Mouse (Mus musculus): ENCODE results near the gene Xrcc1. TPM values are rescaled to one million over a fixed set of nuclear protein-coding genes. Genes with fewer than 3 reads are reported as not detected.

The Xrcc1 gene
- total and polyA plus RNA-seq, 3 experiments, result 52.7 to 211 (median 85.9) TPM

DNA sequence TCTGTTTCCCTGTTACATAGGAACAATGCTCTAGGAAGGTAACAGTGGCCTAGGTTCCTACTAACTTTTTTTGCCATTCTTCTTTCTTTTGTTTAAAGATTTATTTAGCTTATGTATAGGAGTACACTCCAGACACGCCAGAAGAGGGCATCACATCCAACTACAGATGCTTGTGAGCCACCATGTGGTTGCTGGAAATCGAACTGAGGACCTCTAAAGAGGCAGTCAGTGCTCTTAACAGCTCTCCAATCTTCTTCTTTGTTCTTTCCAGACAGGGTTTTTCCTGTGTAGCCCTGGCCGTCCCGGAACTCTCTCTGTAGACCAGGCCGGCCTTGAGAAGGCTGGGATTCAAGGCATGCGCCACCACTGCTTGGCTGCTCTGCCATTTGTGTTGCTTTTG lies 21.1 kb upstream of the Xrcc1 start:
- no peak for DNase-seq (ENCODE audit: low spot score)
- peaks cover 17% of the 10 kb centered on the region for H3K4me1 ChIP-seq (ENCODE audit: insufficient read depth, low read depth, low read length)
- H3K9me3 ChIP-seq (replicated peaks), result no peaks in the 10 kb centered on the region
- H3K27me3 ChIP-seq (ENCODE audit: insufficient read depth, low read length), result peaks cover 25% of the 10 kb centered on the region
- peaks cover 3% of the 10 kb centered on the region for H3K36me3 ChIP-seq (replicated peaks)
- no peak for TF ChIP-seq POLR2AphosphoS5 (IDR thresholded peaks at IDR 0.05; ENCODE audit: insufficient replicate concordance, low read depth, low read length)
- ATAC-seq (ENCODE audit: extremely low read depth, insufficient number of reproducible peaks, low FRiP score, poor library complexity, severe bottlenecking), result no peak
- H3K4me3 ChIP-seq (ENCODE audit: low read depth, low read length), result no peak overlapping the region

DNA sequence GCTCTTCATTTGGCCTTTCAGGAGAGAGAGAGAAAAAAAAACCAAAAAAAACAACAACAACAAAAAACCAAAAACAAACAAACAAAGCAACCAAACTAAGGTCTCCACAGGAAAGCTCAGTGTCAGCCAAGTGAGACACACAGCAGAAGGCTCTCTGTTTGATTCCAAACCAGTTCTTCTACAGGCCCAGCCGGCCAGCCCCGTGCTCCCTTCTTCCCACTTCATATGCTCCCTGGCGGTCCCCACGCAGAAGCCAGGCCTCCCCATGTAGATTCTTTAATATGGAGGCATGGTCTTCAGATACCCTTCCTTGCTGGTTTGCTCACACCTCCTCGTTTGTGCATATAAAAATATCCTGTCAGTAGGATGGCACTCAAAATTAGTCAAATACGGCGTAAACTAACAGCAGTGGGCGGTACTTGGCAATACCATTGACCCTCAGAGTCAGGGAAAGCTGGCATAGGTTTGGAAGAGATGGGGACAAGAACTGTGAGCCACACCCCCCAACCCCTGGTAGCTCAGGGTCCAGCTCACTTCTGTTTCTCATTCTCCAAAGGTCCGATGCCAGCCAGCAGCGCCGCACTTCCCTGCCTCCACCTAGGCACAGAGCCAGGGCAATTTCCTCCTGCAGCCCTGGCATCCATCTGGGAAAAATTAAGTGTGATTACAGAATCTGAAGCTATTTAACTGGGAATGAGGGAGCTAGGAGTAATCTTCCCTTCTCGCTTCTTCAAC lies 20.2 kb upstream of the Xrcc1 start:
- DNase-seq (ENCODE audit: low spot score) (no peak), ATAC-seq (ENCODE audit: extremely low read depth, insufficient number of reproducible peaks, low FRiP score, poor library complexity, severe bottlenecking) (no peak)
- Histone ChIP-seq H3K36me3 (replicated peaks) (peaks cover 3% of the 10 kb centered on the region), H3K4me3 (ENCODE audit: low read depth, low read length) (no peak overlapping the region), H3K4me1 (ENCODE audit: insufficient read depth, low read depth, low read length) (peaks cover 17% of the 10 kb centered on the region), H3K9me3 (replicated peaks) (no peaks in the 10 kb centered on the region), H3K27me3 (ENCODE audit: insufficient read depth, low read length) (peaks cover 22% of the 10 kb centered on the region)
- no peak for TF ChIP-seq POLR2AphosphoS5 (IDR thresholded peaks at IDR 0.05; ENCODE audit: insufficient replicate concordance, low read depth, low read length)
- TF ChIP-seq CTCF (IDR thresholded peaks at IDR 0.05; ENCODE audit: low read depth, low read length), result no peak
- TF ChIP-seq GATA1 (IDR thresholded peaks at IDR 0.05; ENCODE audit: borderline replicate concordance, low read length), result no peak
- no peak for TF ChIP-seq GATA2 (IDR thresholded peaks at IDR 0.05; ENCODE audit: borderline replicate concordance, low read depth, low read length)
- TF ChIP-seq TAL1 (conservative IDR thresholded peaks at IDR 0.05; ENCODE audit: low read depth, low read length), result no peak

DNA sequence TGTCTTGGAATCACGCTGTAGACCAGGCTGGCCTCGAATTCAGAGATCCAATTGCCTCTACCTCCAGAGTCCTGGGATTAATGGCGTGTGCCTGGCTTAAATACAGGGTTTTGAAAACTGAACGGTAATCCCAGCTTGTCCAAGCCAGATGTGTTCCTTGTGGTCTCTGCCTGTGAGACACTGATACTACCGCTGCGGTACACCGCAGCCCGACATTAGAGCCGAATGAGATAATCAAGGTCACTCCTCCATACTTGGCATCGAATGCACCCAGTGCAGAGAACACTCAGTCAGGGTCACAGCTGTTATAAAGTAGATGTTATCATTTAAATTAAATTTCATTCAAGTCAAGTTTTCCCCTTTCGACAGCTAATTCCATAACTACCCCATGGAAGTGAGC lies 17.2 kb upstream of the Xrcc1 start:
- Histone ChIP-seq H3K4me1 (ENCODE audit: insufficient read depth, low read depth, low read length) (peaks cover 32% of the 10 kb centered on the region), H3K36me3 (replicated peaks) (peaks cover 28% of the 10 kb centered on the region), H3K9me3 (replicated peaks) (no peaks in the 10 kb centered on the region), H3K4me3 (ENCODE audit: low read depth, low read length) (no peak overlapping the region), H3K27me3 (ENCODE audit: insufficient read depth, low read length) (peaks cover 3% of the 10 kb centered on the region; the same call in 1 of the 2 replicates)
- ATAC-seq (ENCODE audit: extremely low read depth, insufficient number of reproducible peaks, low FRiP score, poor library complexity, severe bottlenecking) (no peak), DNase-seq (ENCODE audit: low spot score) (no peak)
- no peak for TF ChIP-seq TAL1 (conservative IDR thresholded peaks at IDR 0.05; ENCODE audit: low read depth, low read length)
- no peak for TF ChIP-seq POLR2AphosphoS5 (IDR thresholded peaks at IDR 0.05; ENCODE audit: insufficient replicate concordance, low read depth, low read length)
- TF ChIP-seq GATA1 (IDR thresholded peaks at IDR 0.05; ENCODE audit: borderline replicate concordance, low read length), result no peak
- no peak for TF ChIP-seq CTCF (IDR thresholded peaks at IDR 0.05; ENCODE audit: low read depth, low read length)
- no peak for TF ChIP-seq GATA2 (IDR thresholded peaks at IDR 0.05; ENCODE audit: borderline replicate concordance, low read depth, low read length)

DNA sequence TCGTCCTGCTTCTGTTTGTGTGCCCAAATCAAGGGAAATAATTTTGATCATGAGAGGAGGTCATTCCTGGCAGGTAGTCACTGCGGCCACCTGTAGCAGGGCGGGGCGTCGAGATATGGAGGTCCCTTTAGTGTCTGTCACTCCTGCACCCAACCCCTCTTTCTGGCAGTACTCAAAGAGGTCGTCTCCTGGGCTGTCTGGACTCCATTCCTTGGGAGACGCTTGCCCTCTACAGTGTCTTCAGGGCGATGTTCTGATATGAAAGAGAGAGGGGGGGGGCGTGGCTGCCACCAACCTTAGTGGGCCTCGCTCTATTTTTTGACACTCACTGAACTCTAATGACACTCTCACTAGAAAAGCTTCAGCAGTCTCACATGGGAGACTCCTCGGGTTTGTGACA lies 16.5 kb upstream of the Xrcc1 start:
- no peaks in the 10 kb centered on the region for H3K9me3 ChIP-seq (replicated peaks)
- H3K4me3 ChIP-seq (ENCODE audit: low read depth, low read length), result peak overlapping the region; percentile 74
- H3K36me3 ChIP-seq (replicated peaks), result peaks cover 35% of the 10 kb centered on the region
- TF ChIP-seq GATA1 (IDR thresholded peaks at IDR 0.05; ENCODE audit: borderline replicate concordance, low read length) (no peak), TAL1 (conservative IDR thresholded peaks at IDR 0.05; ENCODE audit: low read depth, low read length) (no peak), POLR2AphosphoS5 (IDR thresholded peaks at IDR 0.05; ENCODE audit: insufficient replicate concordance, low read depth, low read length) (no peak), CTCF (IDR thresholded peaks at IDR 0.05; ENCODE audit: low read depth, low read length) (no peak), GATA2 (IDR thresholded peaks at IDR 0.05; ENCODE audit: borderline replicate concordance, low read depth, low read length) (no peak)
- peaks cover 3% of the 10 kb centered on the region; the same call in 1 of the 2 replicates for H3K27me3 ChIP-seq (ENCODE audit: insufficient read depth, low read length)
- no peak for ATAC-seq (ENCODE audit: extremely low read depth, insufficient number of reproducible peaks, low FRiP score, poor library complexity, severe bottlenecking)
- H3K4me1 ChIP-seq (ENCODE audit: insufficient read depth, low read depth, low read length), result peaks cover 32% of the 10 kb centered on the region
- no peak for DNase-seq (ENCODE audit: low spot score)

DNA sequence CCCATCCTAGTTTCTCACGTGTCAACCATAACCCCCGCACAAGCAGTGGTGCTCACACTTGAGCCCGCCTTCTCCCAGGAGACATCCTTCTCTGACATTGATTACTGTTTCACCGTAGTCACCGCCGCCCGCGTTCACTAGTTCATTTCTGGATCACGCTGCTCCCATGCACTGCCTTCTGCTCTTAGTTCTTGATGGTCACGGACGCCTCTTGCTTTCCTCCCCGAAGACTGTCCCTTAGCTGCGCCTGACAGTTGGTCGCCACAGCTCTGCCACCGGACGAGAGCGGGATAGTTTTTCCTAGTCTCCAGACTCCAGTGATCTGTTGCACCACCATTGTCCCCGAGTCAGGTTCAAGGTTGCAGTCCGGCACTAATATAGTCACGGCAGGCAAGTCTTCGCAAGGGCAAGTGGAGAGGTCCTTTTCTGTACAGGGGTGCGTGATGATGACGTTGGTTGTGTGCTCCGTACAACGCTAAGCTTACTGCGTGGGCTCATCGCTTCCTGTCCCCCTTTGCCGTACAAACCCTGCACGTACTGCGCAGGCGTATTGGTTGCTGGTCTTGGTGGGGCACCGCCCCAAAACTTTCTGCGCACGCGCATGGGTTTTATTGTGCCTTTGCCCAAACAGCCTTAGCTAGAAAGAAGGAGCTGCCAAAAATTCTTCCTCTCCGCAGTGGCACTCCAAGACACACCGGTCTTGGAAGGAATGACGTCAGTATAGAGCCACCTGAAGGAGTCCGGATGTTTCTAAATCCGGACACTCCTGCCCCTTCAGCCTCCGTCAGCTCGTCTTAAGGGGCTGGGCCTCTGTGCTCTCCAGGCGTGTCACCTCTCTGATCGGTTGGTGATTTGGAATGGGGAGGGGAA lies 15.8 kb upstream of the Xrcc1 start, which contains the start of gene Irgq:
Gene Irgq (plus strand): TSS at position 628 of the 870 bp plus-strand sequence.
- H3K9me3 ChIP-seq (replicated peaks), result no peaks in the 10 kb centered on the region
- ATAC-seq (ENCODE audit: extremely low read depth, insufficient number of reproducible peaks, low FRiP score, poor library complexity, severe bottlenecking), result peak; percentile 98
- peak; percentile 90 for DNase-seq (ENCODE audit: low spot score)
- 0 out of 2 replicates have a peak, but pooled peaks have one; percentile 56 for TF ChIP-seq POLR2AphosphoS5 (IDR thresholded peaks at IDR 0.05; ENCODE audit: insufficient replicate concordance, low read depth, low read length)
- TF ChIP-seq GATA1 (IDR thresholded peaks at IDR 0.05; ENCODE audit: borderline replicate concordance, low read length), result no peak
- peaks cover 3% of the 10 kb centered on the region; the same call in 1 of the 2 replicates for H3K27me3 ChIP-seq (ENCODE audit: insufficient read depth, low read length)
- H3K36me3 ChIP-seq (replicated peaks), result peaks cover 43% of the 10 kb centered on the region
- peak within 1 kb of the TSS; percentile 74 for H3K4me3 ChIP-seq (ENCODE audit: low read depth, low read length)
- peaks cover 32% of the 10 kb centered on the region for H3K4me1 ChIP-seq (ENCODE audit: insufficient read depth, low read depth, low read length)

DNA sequence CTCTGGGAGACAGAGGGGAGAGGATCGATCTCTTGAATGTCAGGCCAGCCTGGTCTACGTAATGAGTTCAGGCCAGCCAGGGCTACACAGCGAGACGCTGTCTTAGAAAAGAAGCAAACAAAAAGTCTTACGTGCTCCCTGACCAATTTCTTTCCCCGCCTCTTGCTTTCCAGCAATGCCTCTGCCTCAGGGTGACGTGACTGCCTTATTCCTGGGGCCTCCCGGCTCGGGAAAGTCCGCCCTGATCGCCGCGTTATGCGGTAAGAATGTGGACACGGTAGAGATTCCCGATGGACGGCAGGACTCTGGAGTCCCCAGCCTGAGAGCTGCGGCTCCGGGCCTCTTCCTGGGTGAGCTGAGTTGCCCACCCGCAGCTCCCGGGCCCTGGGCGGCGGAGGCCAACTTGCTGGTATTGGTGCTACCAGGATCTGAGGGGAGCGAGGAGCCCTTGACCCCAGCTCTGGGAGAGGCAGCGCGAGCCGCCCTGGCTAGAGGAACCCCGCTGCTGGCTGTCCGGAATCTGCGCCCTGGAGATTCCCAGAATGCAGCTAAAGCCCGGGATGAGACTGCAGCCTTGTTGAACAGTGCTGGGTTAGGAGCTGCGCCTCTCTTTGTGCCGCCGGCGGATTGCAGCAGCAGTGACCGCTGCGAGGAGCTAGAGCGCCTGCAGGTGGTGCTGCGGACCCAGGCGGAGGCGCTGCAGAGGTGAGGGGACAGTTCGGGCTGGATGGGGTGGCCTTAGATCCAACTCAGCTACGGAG lies 14.7 kb upstream of the Xrcc1 start:
- peak overlapping the region; percentile 74 for H3K4me3 ChIP-seq (ENCODE audit: low read depth, low read length)
- no peaks in the 10 kb centered on the region for H3K9me3 ChIP-seq (replicated peaks)
- H3K4me1 ChIP-seq (ENCODE audit: insufficient read depth, low read depth, low read length), result peaks cover 32% of the 10 kb centered on the region
- DNase-seq (ENCODE audit: low spot score) (no peak), ATAC-seq (ENCODE audit: extremely low read depth, insufficient number of reproducible peaks, low FRiP score, poor library complexity, severe bottlenecking) (no peak)
- peaks cover 3% of the 10 kb centered on the region; the same call in 1 of the 2 replicates for H3K27me3 ChIP-seq (ENCODE audit: insufficient read depth, low read length)
- TF ChIP-seq CTCF (IDR thresholded peaks at IDR 0.05; ENCODE audit: low read depth, low read length) (no peak), POLR2AphosphoS5 (IDR thresholded peaks at IDR 0.05; ENCODE audit: insufficient replicate concordance, low read depth, low read length) (no peak)
- H3K36me3 ChIP-seq (replicated peaks), result peaks cover 54% of the 10 kb centered on the region

Data from G1E (cell line).